Mouse (Mus musculus) heart, adult 2 months (tissue): ENCODE data around the gene Gfap. TPM values are rescaled to one million over a fixed set of nuclear protein-coding genes. Genes with fewer than 3 reads are reported as not detected.

Experiments
- DNase-seq, 2 experiments: peaks; one replicate each; pipeline ENCODE4 v3.0.0; 2021
- H3K27ac ChIP-seq: fragments of 200-600 bp; 2 replicates; pipeline ENCODE4 v1.8.1; 2022
- H3K27me3 ChIP-seq: fragments of 200-500 bp; 2 replicates; pipeline ENCODE4 v1.6.1; 2012; ENCODE audit warnings: mild to moderate bottlenecking, low read length, inconsistent platforms, mixed read lengths; ENCODE audit not compliant: control insufficient read depth, insufficient read depth
- H3K36me3 ChIP-seq: fragments of 200-500 bp; 2 replicates; pipeline ENCODE4 v1.6.1; 2012; ENCODE audit warnings: low read length, inconsistent platforms; ENCODE audit not compliant: control insufficient read depth, insufficient read depth
- H3K4me1 ChIP-seq: fragments of 200-500 bp; 2 replicates; pipeline ENCODE4 v1.6.1; 2011; ENCODE audit warnings: low read length; ENCODE audit not compliant: control insufficient read depth, insufficient read depth
- H3K4me3 ChIP-seq: fragments of 200-600 bp; 2 replicates; pipeline ENCODE4 v1.8.1; 2022
- H3K79me2 ChIP-seq: fragments of 200-500 bp; replicated peaks from 2 replicates; pipeline ENCODE4 v1.6.1; 2012; ENCODE audit warnings: mild to moderate bottlenecking, inconsistent platforms, low read length, moderate library complexity, mixed read lengths; ENCODE audit not compliant: control insufficient read depth, insufficient read depth
- H3K9ac ChIP-seq: fragments of 200-500 bp; 2 replicates; pipeline ENCODE4 v1.6.1; 2012; ENCODE audit warnings: low read depth, mild to moderate bottlenecking, control low read depth, inconsistent platforms, low read length, mixed read lengths
- CTCF ChIP-seq: fragments of 200-600 bp; IDR thresholded peaks from 2 replicates; pipeline ENCODE4 v1.8.1; 2022; ENCODE audit warnings: antibody characterized with exemption, mild to moderate bottlenecking, moderate library complexity
- EP300 ChIP-seq: fragments of 200-500 bp; IDR thresholded peaks from 2 replicates; pipeline ENCODE4 v1.6.1; 2011; ENCODE audit warnings: low read depth, low read length, control low read depth; ENCODE audit not compliant: insufficient read depth
- POLR2A ChIP-seq: fragments of 200-500 bp; IDR thresholded peaks from 2 replicates; pipeline ENCODE4 v1.6.1; 2011; ENCODE audit warnings: mild to moderate bottlenecking, low read depth, low read length, control low read depth; ENCODE audit not compliant: insufficient read depth
- WGBS: fragments of 180-500 bp; shearing (Covaris S2); methylation state at CpG from one replicate; pipeline ENCODE4 v1.1.7; 2018; 5-methylcytosine and 5-hydroxymethylcytosine counted together
- intact Hi-C: fragments of 180-260 bp; cut with DNase I; formaldehyde crosslinking; loops from one replicate; pipeline ENCODE4 v1.15.1; 2025
- polyA plus RNA-seq: library from polyadenylated mRNA; depleted of rRNA; stranded (reverse); fragments of >200 nt; gene quantifications from 2 replicates; pipeline ENCODE4 v1.2.3, GENCODE M21; 2012
- total RNA-seq, 2 experiments: library from RNA; stranded (reverse); gene quantifications; 2 replicates each; pipeline ENCODE4 v1.2.3; 2021

The Gfap gene
- total and polyA plus RNA-seq, 3 experiments, result 0.08 to 0.30 (median 0.18) TPM

GRCm38 (mm10) chr11:102941236-102941635 is 40.5 kb upstream of the Gfap start:
- peaks cover 21% of the 10 kb centered on the region for H3K27me3 ChIP-seq
- WGBS, result 67% methylated on average over 6 of the region's 6 CpGs

GRCm38 (mm10) chr11:102939024-102939675 is 38.4 kb upstream of the Gfap start:
- 33% methylated on average over 13 of the region's 13 CpGs for WGBS

More at GRCm38 (mm10) chr11:102941236-102941635, 40.5 kb upstream of the Gfap start:
- Histone ChIP-seq H3K4me1 (no peaks in the 10 kb centered on the region), H3K79me2 (no peaks in the 10 kb centered on the region), H3K9ac (no peak overlapping the region), H3K4me3 (no peak overlapping the region), H3K27ac (no peak overlapping the region), H3K36me3 (no peaks in the 10 kb centered on the region)
- DNase-seq, result no peak
- intact Hi-C loops, result no loop called here
- TF ChIP-seq CTCF, result no peak
- no peak for TF ChIP-seq POLR2A
- no peak for TF ChIP-seq EP300

GRCm38 (mm10) chr11:102937529-102938182 is 36.9 kb upstream of the Gfap start:
- no peak overlapping the region for H3K9ac ChIP-seq
- intact Hi-C loops, result no loop called here
- no peaks in the 10 kb centered on the region for H3K79me2 ChIP-seq
- H3K27me3 ChIP-seq, result 0 out of 2 replicates have a peak, but pooled peaks cover 4% of the 10 kb centered on the region
- H3K4me3 ChIP-seq, result no peak overlapping the region
- 69% methylated on average over 3 of the region's 3 CpGs for WGBS
- TF ChIP-seq EP300, result no peak
- TF ChIP-seq POLR2A, result no peak
- no peak for TF ChIP-seq CTCF
- no peaks in the 10 kb centered on the region for H3K4me1 ChIP-seq
- H3K27ac ChIP-seq, result no peak overlapping the region
- no peak for DNase-seq
- H3K36me3 ChIP-seq, result no peaks in the 10 kb centered on the region

More at GRCm38 (mm10) chr11:102939024-102939675, 38.4 kb upstream of the Gfap start:
- H3K27ac ChIP-seq, result no peak overlapping the region
- DNase-seq, result no peak
- TF ChIP-seq EP300 (no peak), POLR2A (no peak), CTCF (no peak)
- peaks cover 9% of the 10 kb centered on the region; the same call in 1 of the 2 replicates for H3K27me3 ChIP-seq
- intact Hi-C loops, result no loop called here
- H3K4me3 ChIP-seq, result no peak overlapping the region
- no peak overlapping the region for H3K9ac ChIP-seq
- H3K79me2 ChIP-seq, result no peaks in the 10 kb centered on the region
- no peaks in the 10 kb centered on the region for H3K4me1 ChIP-seq
- no peaks in the 10 kb centered on the region for H3K36me3 ChIP-seq

- 60% methylated on average over 4 of the region's 4 CpGs for WGBS
- no peaks in the 10 kb centered on the region for H3K36me3 ChIP-seq
- no peak overlapping the region for H3K9ac ChIP-seq
- intact Hi-C loops, result no loop called here
- no peak overlapping the region for H3K4me3 ChIP-seq
- DNase-seq, result no peak
- no peak overlapping the region for H3K27ac ChIP-seq
- H3K79me2 ChIP-seq, result no peaks in the 10 kb centered on the region
- no peaks in the 10 kb centered on the region for H3K4me1 ChIP-seq
- 0 out of 2 replicates have a peak, but pooled peaks cover 4% of the 10 kb centered on the region for H3K27me3 ChIP-seq
- no peak for TF ChIP-seq POLR2A
- no peak for TF ChIP-seq CTCF
- no peak for TF ChIP-seq EP300
Measured at GRCm38 (mm10) chr11:102936272-102936671, 35.6 kb upstream of the Gfap start.

- Histone ChIP-seq H3K79me2 (no peaks in the 10 kb centered on the region), H3K4me3 (no peak overlapping the region), H3K27me3 (no peaks in the 10 kb centered on the region), H3K4me1 (no peaks in the 10 kb centered on the region), H3K27ac (no peak overlapping the region), H3K9ac (no peak overlapping the region), H3K36me3 (no peaks in the 10 kb centered on the region)
- intact Hi-C loops, result no loop called here
- no peak for DNase-seq
- TF ChIP-seq CTCF (no peak), POLR2A (no peak), EP300 (no peak)
- 72% methylated on average over 10 of the region's 10 CpGs for WGBS
Measured at GRCm38 (mm10) chr11:102930672-102931071, 30.0 kb upstream of the Gfap start.

GRCm38 (mm10) chr11:102925351-102925717 is 24.6 kb upstream of the Gfap start:
- no peaks in the 10 kb centered on the region for H3K79me2 ChIP-seq
- no peaks in the 10 kb centered on the region for H3K4me1 ChIP-seq
- no peak for DNase-seq
- intact Hi-C loops, result no loop called here
- H3K9ac ChIP-seq, result peak overlapping the region; percentile 61
- H3K36me3 ChIP-seq, result no peaks in the 10 kb centered on the region
- TF ChIP-seq CTCF, result 0 out of 2 replicates have a peak, but pooled peaks have one; percentile 17
- no peak for TF ChIP-seq POLR2A
- peak overlapping the region; percentile 79 for H3K4me3 ChIP-seq
- 3% methylated on average over 10 of the region's 10 CpGs for WGBS
- H3K27ac ChIP-seq, result peak overlapping the region; percentile 30; the same call in 1 of the 2 replicates
- no peaks in the 10 kb centered on the region for H3K27me3 ChIP-seq
